Mouse (Mus musculus): Measurements from ENCODE around the gene Cd34.

The Cd34 gene

GRCm38 (mm10) chr1:194971980-194972379 is 33.4 kb downstream of the Cd34 start:
- no peak for DNase-seq (ENCODE audit: low spot score in 2 of 2)

DNA sequence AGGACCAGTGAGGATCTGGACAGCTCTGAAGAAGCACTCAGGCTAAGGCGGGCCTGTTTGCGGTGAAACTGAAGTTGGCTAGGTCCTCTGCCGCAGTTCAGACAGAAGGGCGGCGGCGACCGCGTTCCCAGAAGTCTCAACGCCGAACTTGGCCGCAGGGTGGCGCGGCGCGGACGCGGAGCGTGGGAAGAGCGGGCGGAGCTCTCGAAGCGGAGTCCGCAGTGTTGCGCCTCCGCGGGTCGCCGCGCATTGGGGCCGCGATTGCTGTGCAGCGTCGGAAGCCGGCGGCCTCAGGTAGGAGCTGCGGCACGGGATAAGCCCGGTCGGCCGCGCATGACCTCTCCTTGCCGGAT is 37.5 kb downstream of the Cd34 start:
- DNase-seq (ENCODE audit: low spot score in 2 of 2): peak; percentile 85 to 93

- peak; percentile 84 to 88 for DNase-seq (ENCODE audit: low spot score in 2 of 2)
Measured at GRCm38 (mm10) chr1:194976517-194977370, 38.1 kb downstream of the Cd34 start.

DNA sequence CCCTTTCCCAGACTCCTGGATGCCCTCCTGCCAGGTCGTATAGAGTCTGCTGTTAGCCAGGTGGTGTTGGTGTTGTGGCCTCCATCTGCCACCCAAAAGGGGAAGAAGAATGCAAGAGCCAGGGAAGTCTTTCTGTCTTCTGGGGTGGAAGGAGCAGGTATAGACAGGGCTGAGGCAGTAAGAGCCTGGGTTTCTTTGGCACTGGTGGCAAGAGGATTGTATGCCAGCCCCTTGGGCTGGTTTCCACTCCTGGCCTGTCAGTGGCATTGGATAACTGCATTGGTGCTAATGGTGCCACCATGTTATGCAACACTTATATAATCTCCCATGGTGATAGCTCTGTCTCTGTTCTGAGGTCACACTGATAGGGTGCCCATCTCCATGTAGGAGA is 38.7 kb downstream of the Cd34 start:
- peak; percentile 50 to 55 for DNase-seq (ENCODE audit: low spot score in 2 of 2)

DNA sequence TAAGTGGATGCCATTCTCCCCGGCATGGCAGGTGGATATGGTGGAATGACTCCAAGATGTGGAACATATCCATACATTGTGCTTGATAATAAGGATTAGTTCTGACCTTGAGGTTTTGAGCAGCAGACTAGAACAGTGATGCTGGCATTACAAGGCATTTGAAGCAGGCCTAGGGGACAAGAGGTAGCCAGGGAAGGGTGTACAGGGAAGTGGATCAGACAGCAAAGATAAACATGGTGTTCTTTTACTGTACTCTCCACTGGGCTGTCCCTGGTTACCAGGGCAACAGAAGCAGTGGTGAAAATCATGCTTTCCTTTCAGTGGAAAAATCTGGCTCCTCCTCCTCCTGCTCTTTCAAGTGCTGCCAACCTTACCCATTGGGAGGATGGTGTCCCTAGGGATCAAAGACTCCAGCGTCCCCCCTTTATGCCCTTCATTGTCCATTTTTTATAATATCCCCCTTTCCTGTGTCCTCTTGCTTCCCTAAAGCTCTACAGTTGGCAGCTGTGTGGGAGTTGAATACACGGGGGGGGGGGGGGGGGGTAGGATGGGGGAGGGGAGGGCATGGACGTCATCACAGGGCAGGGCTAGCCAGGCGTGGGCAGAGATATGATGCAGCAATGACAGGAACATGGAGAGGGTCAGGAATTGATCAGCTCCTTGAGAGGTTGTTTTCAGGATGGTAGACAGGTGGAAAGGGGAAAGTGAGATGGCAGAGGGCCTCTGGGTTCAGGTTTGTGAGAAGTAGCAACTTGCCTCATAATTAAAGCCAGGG is 39.5 kb downstream of the Cd34 start:
- DNase-seq (ENCODE audit: low spot score in 2 of 2): peak in 1 of 2 experiments; percentile 41

DNA sequence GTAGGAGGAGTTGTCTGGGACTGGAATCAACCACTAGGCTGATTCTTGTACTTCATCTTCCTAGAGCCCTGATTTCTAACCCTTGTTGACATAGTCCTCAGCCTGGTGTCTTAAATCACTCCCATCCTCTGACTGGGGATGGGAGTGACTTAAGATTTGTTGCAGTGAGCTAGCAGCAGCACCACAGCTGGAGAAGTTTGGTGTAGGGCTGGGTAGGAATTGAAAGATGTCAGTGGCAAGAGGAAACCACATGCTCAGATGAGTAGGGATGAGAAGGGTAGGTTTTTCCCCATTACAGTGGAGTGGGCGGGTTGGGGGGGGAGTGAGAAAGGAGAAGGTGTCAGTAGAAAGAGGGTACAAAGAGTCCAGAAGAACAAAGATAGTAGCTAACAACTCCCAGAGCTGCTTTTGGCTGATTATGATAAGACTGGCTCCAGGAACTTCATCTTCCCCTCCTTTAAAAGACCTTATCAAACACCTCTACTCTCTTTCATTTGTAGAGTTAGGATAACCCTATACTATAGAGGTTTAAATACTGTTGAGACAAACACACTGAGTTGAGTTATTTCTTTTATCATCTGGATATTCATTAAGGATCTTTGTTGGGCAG is 42.3 kb downstream of the Cd34 start:
- DNase-seq (ENCODE audit: low spot score in 2 of 2): no peak

- no peak for DNase-seq (ENCODE audit: low spot score in 2 of 2)
Measured at GRCm38 (mm10) chr1:194982931-194983690, 44.5 kb downstream of the Cd34 start.

- DNase-seq (ENCODE audit: low spot score in 2 of 2): no peak
Measured at GRCm38 (mm10) chr1:194984914-194985313, 46.3 kb downstream of the Cd34 start.

GRCm38 (mm10) chr1:194985442-194986210 is 47.0 kb downstream of the Cd34 start:
- no peak for DNase-seq (ENCODE audit: low spot score in 2 of 2)

GRCm38 (mm10) chr1:194989024-194989423 is 50.4 kb downstream of the Cd34 start:
- no peak for DNase-seq (ENCODE audit: low spot score in 2 of 2)

DNA sequence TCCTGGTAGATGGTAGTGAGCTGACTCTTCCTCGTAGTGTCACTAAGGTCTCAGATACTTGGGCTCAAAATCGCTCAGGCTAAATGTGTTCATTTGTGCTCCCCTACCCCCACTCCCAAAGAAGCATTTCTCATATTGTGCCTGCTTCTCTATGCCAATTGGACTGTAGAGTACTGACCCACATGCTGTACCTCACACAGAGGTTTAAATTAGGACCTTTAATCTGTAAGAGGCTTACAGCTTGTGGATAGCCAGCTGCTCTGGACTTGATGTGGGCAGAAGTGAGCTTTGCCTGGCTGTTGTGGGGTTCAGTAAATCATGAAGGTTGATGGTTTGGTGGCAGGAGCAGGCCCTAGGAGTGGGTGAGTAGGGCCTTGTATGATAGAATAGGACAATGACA is 52.4 kb downstream of the Cd34 start:
- no peak for DNase-seq (ENCODE audit: low spot score in 2 of 2)

DNA sequence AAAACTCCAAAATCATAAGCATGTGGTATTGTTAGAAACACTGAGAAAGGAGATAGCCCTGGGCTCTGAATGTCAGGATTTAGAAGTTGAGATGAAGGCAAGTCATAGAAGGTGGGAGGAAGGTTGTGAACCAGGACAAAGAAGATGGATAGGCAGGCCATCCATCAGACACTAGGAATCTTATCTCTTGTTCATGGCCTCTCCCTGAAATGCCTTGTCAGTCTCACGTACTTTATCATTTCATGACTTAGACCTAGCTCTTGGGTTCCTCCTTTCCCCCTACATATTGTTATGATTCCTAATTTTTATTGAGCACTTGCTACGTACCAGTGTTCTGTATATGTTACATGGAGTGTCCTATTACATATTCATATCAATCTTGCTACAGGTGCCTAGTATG is 53.0 kb downstream of the Cd34 start:
- no peak for DNase-seq (ENCODE audit: low spot score in 2 of 2)

GRCm38 (mm10) chr1:194992589-194993317 is 54.1 kb downstream of the Cd34 start:
- peak; percentile 63 to 70 for DNase-seq (ENCODE audit: low spot score in 2 of 2)

DNA sequence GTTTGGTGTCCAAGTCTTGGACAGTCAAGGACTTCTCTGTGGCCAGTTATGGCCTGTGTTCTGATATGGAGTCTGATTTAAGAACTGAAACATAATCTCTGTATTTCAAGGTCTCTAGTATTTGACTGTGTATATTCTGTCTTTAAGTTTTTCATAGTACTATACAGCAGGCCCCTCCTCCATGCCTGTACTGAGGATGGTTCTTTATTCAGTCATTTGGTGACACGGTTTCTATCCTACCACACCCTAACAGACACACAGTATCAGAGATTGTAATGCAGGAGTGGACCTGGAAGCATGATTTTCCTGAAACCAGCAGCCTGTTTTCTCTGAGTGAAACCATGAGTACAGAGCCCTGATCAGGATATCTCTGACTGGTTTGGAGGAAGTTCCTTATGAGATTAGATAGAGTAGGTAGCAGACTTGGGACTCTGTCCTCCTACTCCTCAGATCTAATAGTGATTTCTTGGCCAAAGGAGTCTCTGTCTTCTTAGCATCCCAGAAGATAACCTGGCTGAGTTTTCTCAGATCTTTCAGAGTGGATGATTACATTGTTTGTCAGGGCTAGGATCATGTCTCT is 54.9 kb downstream of the Cd34 start:
- no peak for DNase-seq (ENCODE audit: low spot score in 2 of 2)

GRCm38 (mm10) chr1:194994262-194994661 is 55.6 kb downstream of the Cd34 start:
- no peak for DNase-seq (ENCODE audit: low spot score in 2 of 2)

DNA sequence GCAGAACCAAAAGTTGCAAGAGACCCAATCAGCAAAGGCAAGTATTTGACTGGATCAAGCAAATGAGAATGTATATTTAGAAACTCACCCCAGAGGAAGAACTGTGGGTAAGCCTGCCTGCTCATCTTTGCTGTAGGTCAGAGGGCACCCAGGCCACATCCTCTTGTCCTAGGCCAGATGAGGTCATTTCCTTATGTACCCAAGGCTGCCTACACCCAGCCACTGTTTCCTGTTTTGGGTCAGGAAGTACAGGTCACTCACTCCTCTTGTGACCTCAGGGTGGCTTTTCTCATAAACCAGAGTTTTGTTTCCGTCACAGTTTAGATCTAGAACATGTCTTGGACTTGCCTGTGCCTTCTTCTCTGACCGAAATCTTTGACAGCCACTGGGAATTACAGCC is 56.6 kb downstream of the Cd34 start:
- peak; percentile 79 to 91 for DNase-seq (ENCODE audit: low spot score in 2 of 2)

DNA sequence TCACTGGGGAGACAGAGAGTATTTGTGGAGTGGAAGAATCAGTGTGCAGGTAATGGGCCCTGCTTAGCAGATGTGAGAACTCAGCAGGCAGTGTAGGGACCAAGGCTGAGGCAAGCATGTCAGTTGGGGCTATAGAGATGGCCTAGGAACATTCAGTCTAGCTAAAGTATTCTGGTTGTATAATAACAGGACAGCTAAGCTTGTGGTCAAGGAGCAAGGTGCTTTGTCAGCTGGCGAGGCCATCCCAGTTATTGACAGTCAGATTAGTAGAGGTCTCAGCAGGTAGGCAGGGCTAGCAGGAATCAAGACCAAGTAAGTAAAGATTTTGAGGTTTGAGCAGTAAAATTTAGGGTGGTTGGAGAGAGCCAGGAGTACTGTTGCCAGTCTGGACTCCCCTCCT is 59.8 kb downstream of the Cd34 start:
- DNase-seq (ENCODE audit: low spot score in 2 of 2): no peak

GRCm38 (mm10) chr1:195003328-195003727 is 64.7 kb downstream of the Cd34 start:
- DNase-seq (ENCODE audit: low spot score in 2 of 2): no peak

DNA sequence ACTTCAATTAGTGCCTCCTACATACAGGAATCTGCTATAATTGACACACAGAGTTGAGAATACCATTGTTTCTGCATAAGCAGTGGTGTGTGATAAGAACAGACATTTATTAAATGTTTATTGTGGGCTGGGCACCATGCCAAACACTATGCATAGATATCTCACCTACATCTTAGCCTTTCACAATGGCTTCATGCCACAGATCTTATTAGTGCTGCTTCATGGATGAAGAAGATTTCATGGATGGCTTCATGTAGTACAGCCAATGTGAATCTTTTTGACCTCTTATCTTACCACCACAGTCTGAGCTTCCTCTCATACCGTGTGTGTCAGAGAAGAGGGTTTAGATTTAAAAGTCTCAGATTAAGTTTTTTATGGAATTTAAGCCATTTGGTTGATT is 65.6 kb downstream of the Cd34 start:
- no peak for DNase-seq (ENCODE audit: low spot score in 2 of 2)

DNA sequence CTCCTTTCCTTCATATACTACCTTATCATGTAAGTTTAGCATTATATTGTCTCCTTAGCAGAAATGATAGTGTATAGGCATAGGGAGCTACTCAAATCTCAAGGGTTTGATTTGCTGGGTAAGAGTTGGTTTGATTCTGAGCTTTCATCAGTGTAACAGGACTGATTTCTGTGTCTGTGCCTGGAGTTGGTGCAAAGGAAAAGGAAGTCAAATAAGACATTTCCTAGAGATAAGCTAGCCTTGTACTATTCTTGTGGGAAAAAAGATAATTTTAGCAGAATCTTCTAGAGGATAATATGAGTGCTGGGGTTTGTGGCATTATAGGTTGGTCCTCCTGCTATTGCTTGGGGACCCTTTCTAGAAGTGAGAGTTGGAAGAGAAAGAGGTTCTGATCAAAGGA is 67.6 kb downstream of the Cd34 start:
- no peak for DNase-seq (ENCODE audit: low spot score in 2 of 2)

Data from heart, adult 9 months (tissue).